Mouse (Mus musculus): ENCODE results near the gene Lamp2.

DNA sequence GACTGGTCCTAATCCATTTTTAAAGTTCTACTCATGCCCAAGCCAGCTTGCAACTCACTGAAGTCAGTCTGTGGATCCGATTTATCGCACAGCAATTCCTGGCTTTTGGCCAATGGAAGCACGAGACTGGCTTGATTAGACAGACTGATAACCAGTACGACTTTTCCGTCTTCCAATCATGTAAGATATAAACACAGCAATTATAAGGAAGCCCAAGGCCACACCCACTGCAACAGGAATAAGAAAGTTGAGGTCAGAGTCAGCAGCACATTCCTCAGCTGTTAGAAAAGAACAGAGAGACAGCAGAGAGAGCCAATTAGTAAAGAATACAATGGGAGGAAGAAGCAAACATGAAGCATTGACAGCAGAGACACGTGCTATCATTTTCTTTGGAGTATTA is 54.2 kb downstream of the Lamp2 start:
- TF ChIP-seq POLR2A (IDR thresholded peaks at IDR 0.05; ENCODE audit: borderline replicate concordance, extremely low read depth, insufficient read depth, insufficient read length, poor library complexity, severe bottlenecking) (no peak), CTCF (IDR thresholded peaks at IDR 0.05; ENCODE audit: borderline replicate concordance, extremely low read depth, insufficient read depth, insufficient read length) (no peak)

Data from brain, embryonic 14.5 days (tissue).